Mouse (Mus musculus) midbrain, embryonic 12.5 days (tissue): ENCODE measurements around the gene Aipl1. TPM values are rescaled to one million over a fixed set of nuclear protein-coding genes. Genes with fewer than 3 reads are reported as not detected.
"Not testable (repeated sequence)": the region's sequence is repeated elsewhere in the genome, so short reads cannot be mapped to it uniquely, and the experiment has no call there.

Source experiments
- ATAC-seq: fragments of 200-750 bp; cut with Nextera tagmentation; 2 replicates; pipeline ENCODE4 v1.8.0; 2017; ENCODE audit warnings: low read depth, moderate TSS enrichment, moderate library complexity; ENCODE audit not compliant: low FRiP score
- H3K27ac ChIP-seq: fragments of 300-500 bp; sonication (generic); replicated peaks from 2 replicates; pipeline ENCODE4 v1.5.1; 2016; ENCODE audit warnings: mild to moderate bottlenecking
- H3K27me3 ChIP-seq: fragments of 300-500 bp; sonication (generic); 2 replicates; pipeline ENCODE4 v1.6.1; 2016; ENCODE audit warnings: mild to moderate bottlenecking
- H3K36me3 ChIP-seq: fragments of 300-500 bp; sonication (generic); 2 replicates; pipeline ENCODE4 v1.6.1; 2016
- H3K4me1 ChIP-seq: fragments of 300-500 bp; sonication (generic); 2 replicates; pipeline ENCODE4 v1.6.1; 2016
- H3K4me2 ChIP-seq: fragments of 300-500 bp; sonication (generic); replicated peaks from 2 replicates; pipeline ENCODE4 v1.6.1; 2016; ENCODE audit warnings: mild to moderate bottlenecking, moderate library complexity
- H3K4me3 ChIP-seq: fragments of 300-500 bp; sonication (generic); 2 replicates; pipeline ENCODE4 v1.5.1; 2016; ENCODE audit warnings: mild to moderate bottlenecking
- H3K9ac ChIP-seq: fragments of 300-500 bp; sonication (generic); replicated peaks from 2 replicates; pipeline ENCODE4 v1.6.1; 2016; ENCODE audit warnings: mild to moderate bottlenecking, moderate library complexity
- H3K9me3 ChIP-seq: fragments of 300-500 bp; sonication (generic); 2 replicates; pipeline ENCODE4 v1.6.1; 2016; ENCODE audit warnings: mild to moderate bottlenecking
- WGBS: fragments of 180-500 bp; shearing (Covaris S2); methylation state at CpG from one replicate; pipeline ENCODE4 v1.1.7; 2016; 5-methylcytosine and 5-hydroxymethylcytosine counted together
- polyA plus RNA-seq: library from polyadenylated mRNA; unstranded; fragments of >200 nt; fragmentation: Nextera tagmentation; extraction: Ambion mirVana; gene quantifications from 2 replicates; pipeline ENCODE4 v1.2.1, GENCODE M21; 2016

Aipl1 gene
- polyA plus RNA-seq, 1 experiment from 2014 or later = 0.57 TPM

GRCm38 (mm10) chr11:72010940-72011722, 26.2 kb downstream of the Aipl1 start:
- Histone ChIP-seq H3K4me3 (no peak overlapping the region), H3K9ac (no peak overlapping the region), H3K27me3 (peaks cover 15% of the 10 kb centered on the region), H3K4me2 (peak overlapping the region; percentile 21; the same call in 1 of the 2 replicates), H3K36me3 (no peaks in the 10 kb centered on the region), H3K4me1 (peaks cover 28% of the 10 kb centered on the region), H3K9me3 (no peaks in the 10 kb centered on the region), H3K27ac (peak overlapping the region; percentile 74)
- 39% methylated on average over 9 of the region's 9 CpGs for WGBS
- ATAC-seq = no peak

GRCm38 (mm10) chr11:72010367-72010766, 26.9 kb downstream of the Aipl1 start:
- no peak overlapping the region for H3K4me2 ChIP-seq
- peaks cover 28% of the 10 kb centered on the region for H3K4me1 ChIP-seq
- no peak overlapping the region for H3K9ac ChIP-seq
- 65% methylated on average over 5 of the region's 5 CpGs for WGBS
- H3K27ac ChIP-seq = peak overlapping the region; percentile 74; the same call in 1 of the 2 replicates
- no peaks in the 10 kb centered on the region for H3K36me3 ChIP-seq
- no peaks in the 10 kb centered on the region for H3K9me3 ChIP-seq
- peaks cover 15% of the 10 kb centered on the region for H3K27me3 ChIP-seq
- ATAC-seq = no peak
- H3K4me3 ChIP-seq = no peak overlapping the region

DNA sequence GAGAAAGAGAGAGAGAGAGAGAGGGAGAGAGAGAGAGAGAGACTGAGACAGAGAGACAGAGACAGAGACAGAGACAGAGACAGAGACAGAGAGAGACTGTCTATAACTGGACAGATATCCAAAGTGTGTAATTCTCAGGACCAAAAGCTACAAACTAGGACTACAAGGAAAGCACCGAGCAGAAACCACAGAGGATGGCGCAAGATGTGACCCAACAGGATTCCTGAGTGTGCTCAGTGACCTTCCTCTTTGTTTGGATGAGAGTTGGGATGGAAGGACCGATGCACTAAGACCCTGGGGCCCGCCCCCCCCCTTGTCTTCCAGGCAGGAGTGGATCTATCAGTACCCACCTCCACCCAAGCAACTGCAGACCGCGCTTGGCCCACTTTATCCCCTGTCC, 31.8 kb downstream of the Aipl1 start:
- peaks cover 4% of the 10 kb centered on the region for H3K4me1 ChIP-seq
- H3K4me2 ChIP-seq = no peak overlapping the region
- no peak overlapping the region for H3K4me3 ChIP-seq
- H3K27ac ChIP-seq = no peak overlapping the region
- H3K36me3 ChIP-seq = no peaks in the 10 kb centered on the region
- H3K9ac ChIP-seq = no peak overlapping the region
- no peak for ATAC-seq
- H3K27me3 ChIP-seq = peaks cover 4% of the 10 kb centered on the region; the same call in 1 of the 2 replicates
- 89% methylated on average over 6 of the region's 6 CpGs for WGBS
- no peaks in the 10 kb centered on the region for H3K9me3 ChIP-seq

GRCm38 (mm10) chr11:72003171-72003570, 34.1 kb downstream of the Aipl1 start:
- ATAC-seq = no peak
- Histone ChIP-seq H3K9me3 (no peaks in the 10 kb centered on the region), H3K27ac (no peak overlapping the region), H3K4me1 (no peaks in the 10 kb centered on the region), H3K4me2 (no peak overlapping the region), H3K27me3 (peaks cover 4% of the 10 kb centered on the region; the same call in 1 of the 2 replicates), H3K9ac (no peak overlapping the region), H3K36me3 (no peaks in the 10 kb centered on the region), H3K4me3 (no peak overlapping the region)
- 68% methylated on average over 9 of the region's 9 CpGs for WGBS

- no peak overlapping the region for H3K9ac ChIP-seq
Observed at GRCm38 (mm10) chr11:72002138-72002853, 35.0 kb downstream of the Aipl1 start.

DNA sequence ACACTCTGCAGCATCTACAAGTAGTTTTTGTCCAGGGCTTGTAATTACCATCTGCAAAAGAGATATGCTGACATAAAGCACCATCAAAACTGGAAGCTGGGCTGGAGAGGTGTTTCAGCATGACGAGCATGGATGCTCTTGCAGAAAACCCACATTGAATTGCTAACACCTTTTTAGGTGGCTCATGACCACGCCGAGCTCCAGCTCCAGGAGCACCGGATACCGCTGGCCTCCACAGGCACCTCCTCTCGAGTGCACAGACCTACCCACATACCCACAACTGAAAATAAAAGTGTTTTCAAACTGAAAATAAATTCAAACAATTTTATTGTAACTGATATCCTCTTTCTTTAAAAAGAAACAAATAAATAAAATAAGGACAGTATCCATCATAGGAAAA, 37.1 kb downstream of the Aipl1 start:
- H3K4me1 ChIP-seq = peaks cover 15% of the 10 kb centered on the region
- no peaks in the 10 kb centered on the region for H3K36me3 ChIP-seq
- 0 out of 2 replicates have a peak, but pooled peaks cover 4% of the 10 kb centered on the region for H3K27me3 ChIP-seq
- H3K27ac ChIP-seq = no peak overlapping the region
- no peak overlapping the region for H3K9ac ChIP-seq
- no peaks in the 10 kb centered on the region for H3K9me3 ChIP-seq
- no peak overlapping the region for H3K4me2 ChIP-seq
- no peak overlapping the region for H3K4me3 ChIP-seq
- WGBS = 87% methylated on average over 6 of the region's 6 CpGs
- ATAC-seq = no peak

More at GRCm38 (mm10) chr11:72002138-72002853, 35.0 kb downstream of the Aipl1 start:
- Histone ChIP-seq H3K27ac (no peak overlapping the region), H3K36me3 (no peaks in the 10 kb centered on the region), H3K4me3 (no peak overlapping the region), H3K4me1 (no peaks in the 10 kb centered on the region), H3K9me3 (no peaks in the 10 kb centered on the region), H3K4me2 (no peak overlapping the region), H3K27me3 (0 out of 2 replicates have a peak, but pooled peaks cover 4% of the 10 kb centered on the region)
- WGBS = 48% methylated on average over 13 of the region's 13 CpGs
- no peak for ATAC-seq

DNA sequence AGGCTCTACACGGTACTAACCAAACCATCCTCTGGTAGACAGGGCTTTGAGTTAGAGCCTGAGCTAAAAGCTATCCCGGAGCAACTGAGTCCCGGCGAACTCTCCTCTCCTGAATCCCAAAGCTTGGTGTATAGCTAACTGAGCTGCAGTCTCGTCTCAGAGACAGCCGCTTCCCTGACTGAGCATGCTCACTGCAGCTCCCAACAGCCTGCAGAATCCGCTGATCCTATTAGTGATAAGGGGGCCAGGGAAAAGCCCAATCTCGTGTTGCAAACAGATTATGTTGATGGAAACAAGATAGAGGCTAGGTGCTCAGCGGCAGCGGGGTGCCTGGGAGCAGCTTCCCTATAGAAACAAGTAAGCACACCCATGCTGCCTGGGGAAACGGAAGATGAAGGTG, 40.5 kb downstream of the Aipl1 start:
- Histone ChIP-seq H3K36me3 (no peaks in the 10 kb centered on the region), H3K27ac (no peak overlapping the region), H3K27me3 (no peaks in the 10 kb centered on the region), H3K9ac (no peak overlapping the region), H3K4me3 (no peak overlapping the region), H3K4me2 (peak overlapping the region; percentile 27), H3K9me3 (no peaks in the 10 kb centered on the region), H3K4me1 (peaks cover 15% of the 10 kb centered on the region)
- 24% methylated on average over 11 of the region's 11 CpGs for WGBS
- no peak for ATAC-seq

DNA sequence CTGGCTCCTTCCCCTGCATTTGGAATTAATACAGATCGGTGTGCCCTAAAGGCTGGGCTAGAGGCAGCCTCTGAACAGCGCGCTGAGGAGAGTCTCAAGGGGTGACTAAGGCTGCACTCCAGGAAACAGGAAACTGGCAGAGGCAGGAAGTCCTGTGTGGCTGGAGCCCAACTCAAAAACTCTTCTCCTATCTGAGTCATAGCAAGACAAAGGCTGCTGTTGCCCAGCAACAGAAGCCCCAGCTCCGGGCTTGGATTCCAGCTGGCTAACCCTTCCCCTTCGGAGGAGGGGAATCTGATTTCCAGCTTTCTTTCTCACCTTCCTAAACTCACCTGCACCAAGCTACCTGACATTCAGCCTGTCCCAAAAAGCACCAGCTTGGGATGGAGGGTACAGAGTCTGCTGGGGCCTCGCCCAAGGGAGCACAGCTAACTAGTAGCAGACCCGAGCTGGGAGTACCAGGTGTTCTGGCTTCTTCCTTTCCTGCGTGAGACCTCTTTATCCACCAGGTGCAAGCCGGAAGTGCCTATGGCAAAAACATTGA, 41.3 kb downstream of the Aipl1 start:
- Histone ChIP-seq H3K27me3 (no peaks in the 10 kb centered on the region), H3K4me3 (no peak overlapping the region), H3K4me2 (peak overlapping the region; percentile 34), H3K36me3 (no peaks in the 10 kb centered on the region), H3K9ac (no peak overlapping the region), H3K9me3 (no peaks in the 10 kb centered on the region), H3K4me1 (peaks cover 15% of the 10 kb centered on the region), H3K27ac (0 out of 2 replicates have a peak overlapping the region, but pooled peaks have one; percentile 10)
- peak; percentile 68 for ATAC-seq
- WGBS = 22% methylated on average over 9 of the region's 9 CpGs

GRCm38 (mm10) chr11:71992438-71992837, 44.9 kb downstream of the Aipl1 start:
- 89% methylated on average over 12 of the region's 12 CpGs for WGBS
- no peaks in the 10 kb centered on the region for H3K27me3 ChIP-seq
- H3K36me3 ChIP-seq = no peaks in the 10 kb centered on the region
- no peak overlapping the region for H3K9ac ChIP-seq
- no peak for ATAC-seq
- H3K4me3 ChIP-seq = no peak overlapping the region
- no peaks in the 10 kb centered on the region for H3K9me3 ChIP-seq
- peaks cover 15% of the 10 kb centered on the region for H3K4me1 ChIP-seq
- no peak overlapping the region for H3K27ac ChIP-seq
- no peak overlapping the region for H3K4me2 ChIP-seq

DNA sequence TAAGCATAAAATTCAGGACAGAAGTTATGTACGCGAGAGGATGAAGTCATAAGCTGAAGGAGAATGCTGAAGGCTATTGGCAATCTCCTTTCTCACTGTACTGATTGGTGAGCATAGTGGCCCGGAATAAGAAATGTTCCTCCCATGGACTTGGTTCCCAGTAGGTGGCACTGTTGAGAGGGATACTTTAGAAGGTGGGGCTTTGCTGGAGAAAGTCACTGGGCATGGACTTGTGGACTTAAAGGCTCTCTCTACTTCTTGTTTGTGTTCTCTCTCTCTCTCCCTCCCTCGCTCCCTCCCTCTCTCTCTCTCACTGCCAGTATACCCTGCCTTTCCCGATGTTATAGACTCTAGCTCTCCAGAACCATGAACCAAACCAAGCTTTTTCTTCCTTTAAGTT, 45.8 kb downstream of the Aipl1 start:
- Histone ChIP-seq H3K4me3 (no peak overlapping the region), H3K9ac (no peak overlapping the region), H3K9me3 (no peaks in the 10 kb centered on the region), H3K4me1 (peaks cover 13% of the 10 kb centered on the region), H3K36me3 (no peaks in the 10 kb centered on the region), H3K4me2 (no peak overlapping the region), H3K27me3 (no peaks in the 10 kb centered on the region), H3K27ac (no peak overlapping the region)
- no peak for ATAC-seq
- WGBS = 34% methylated on average over 5 of the region's 5 CpGs

DNA sequence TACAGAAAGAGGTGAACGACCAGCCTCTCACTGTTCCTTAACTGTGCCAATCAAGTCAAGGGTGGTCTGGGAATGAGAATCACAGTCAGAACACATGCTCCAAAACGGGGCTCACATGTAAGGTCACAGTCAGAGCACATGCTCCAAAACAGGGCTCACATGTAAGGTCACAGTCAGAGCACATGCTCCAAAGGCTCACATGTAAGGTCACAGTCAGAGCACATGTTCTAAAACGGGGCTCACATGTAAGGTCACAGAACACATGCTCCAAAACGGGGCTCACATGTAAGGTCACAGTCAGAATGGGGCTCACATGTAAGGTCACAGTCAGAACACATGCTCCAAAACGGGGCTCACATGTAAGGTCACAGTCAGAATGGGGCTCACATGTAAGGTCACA, 47.9 kb downstream of the Aipl1 start:
- not testable (repeated sequence) for H3K36me3 ChIP-seq, H3K9me3 ChIP-seq, H3K4me2 ChIP-seq, ATAC-seq, H3K27ac ChIP-seq, H3K27me3 ChIP-seq, H3K9ac ChIP-seq, H3K4me3 ChIP-seq
- peaks cover 25% of the 10 kb centered on the region for H3K4me1 ChIP-seq
- WGBS = 72% methylated on average over 5 of the region's 5 CpGs
